Comparison of ENCODE assay signal across 12 mouse cellular contexts in genomic region chr13:64050895-64051294, GRCm38 (mm10). TPM values are rescaled to one million over a fixed set of nuclear protein-coding genes. Genes with fewer than 3 reads are reported as not detected.
DNase-seq lines count a peak whose midpoint lies in the region; ATAC-seq and TF ChIP-seq lines count a peak whose summit lies in the region.
"Had no signal": no experiment of that assay in that cellular context is flagged by ENCODE, and none has a peak within 500 bp of the region (broad histone marks: within the 10 kb centered on the region; RNA-seq: fewer than 3 reads in every experiment).

No protein-coding gene starts in this region.

- H3K4me3 ChIP-seq in kidney, embryonic 14.5 days (ENCODE audit: low read length): no peak overlapping the region
- no peak overlapping the region for H3K4me3 ChIP-seq in E14TG2a.4 (replicated peaks; ENCODE audit: low read length)
- H3K4me3 ChIP-seq: embryonic facial prominence, embryonic 13.5 days; gastrocnemius, adult 2 months; hindbrain, embryonic 15.5 days; limb, embryonic 15.5 days had no signal

- ATAC-seq in kidney, embryonic 14.5 days (ENCODE audit: low FRiP score, low TSS enrichment): no peak
- no peak for ATAC-seq in inflammation-experienced regulatory T-cells, adult 6 months

- H3K4me2 ChIP-seq in kidney, embryonic 14.5 days (replicated peaks; ENCODE audit: low read depth, low read length): no peak overlapping the region
- H3K4me2 ChIP-seq: embryonic facial prominence, embryonic 13.5 days; hindbrain, embryonic 15.5 days; limb, embryonic 15.5 days had no signal

- 66% methylated on average over 4 of the region's 4 CpGs for whole genome bisulfite sequencing in kidney, embryonic 14.5 days

- H3K9me3 ChIP-seq in kidney, embryonic 14.5 days (ENCODE audit: control insufficient read depth, low read length): peaks cover 10% of the 10 kb centered on the region
- H3K9me3 ChIP-seq in E14TG2a.4 (ENCODE audit: low read length): peaks cover 45% of the 10 kb centered on the region
- H3K9me3 ChIP-seq: hindbrain, embryonic 15.5 days; limb, embryonic 15.5 days had no signal

- no peaks in the 10 kb centered on the region for H3K36me3 ChIP-seq in kidney, embryonic 14.5 days (ENCODE audit: control insufficient read depth, insufficient read depth, low read length)
- no peaks in the 10 kb centered on the region for H3K36me3 ChIP-seq in E14TG2a.4 (ENCODE audit: insufficient read depth, low read length)
- H3K36me3 ChIP-seq: embryonic facial prominence, embryonic 13.5 days; hindbrain, embryonic 15.5 days; limb, embryonic 15.5 days had no signal

- H3K4me1 ChIP-seq in kidney, embryonic 14.5 days (ENCODE audit: control insufficient read depth, insufficient read depth, low read length): no peaks in the 10 kb centered on the region
- H3K4me1 ChIP-seq in E14TG2a.4 (replicated peaks; ENCODE audit: low read depth, low read length): no peaks in the 10 kb centered on the region
- H3K4me1 ChIP-seq: embryonic facial prominence, embryonic 13.5 days; hindbrain, embryonic 15.5 days; limb, embryonic 15.5 days had no signal

- H3K9ac ChIP-seq in kidney, embryonic 14.5 days (ENCODE audit: low read depth, low read length): no peak overlapping the region
- H3K9ac ChIP-seq: embryonic facial prominence, embryonic 13.5 days; hindbrain, embryonic 15.5 days; limb, embryonic 15.5 days had no signal

- no peak overlapping the region for H3K27ac ChIP-seq in kidney, embryonic 14.5 days (ENCODE audit: low read depth, low read length)
- H3K27ac ChIP-seq: embryonic facial prominence, embryonic 13.5 days; gastrocnemius, adult 2 months; hindbrain, embryonic 15.5 days; limb, embryonic 15.5 days had no signal

- H3K27me3 ChIP-seq in kidney, embryonic 14.5 days (ENCODE audit: control insufficient read depth, insufficient read depth, low read length): no peaks in the 10 kb centered on the region
- no peaks in the 10 kb centered on the region for H3K27me3 ChIP-seq in E14TG2a.4 (ENCODE audit: insufficient read depth, low read length)
- H3K27me3 ChIP-seq: embryonic facial prominence, embryonic 13.5 days; hindbrain, embryonic 15.5 days; limb, embryonic 15.5 days had no signal

- peak; percentile 24; the same call in 1 of the 2 replicates for TF ChIP-seq CTCF in E14TG2a.4 (conservative IDR thresholded peaks at IDR 0.05; ENCODE audit: low read length)

- intact Hi-C loops in gastrocnemius, postnatal 36 days (cut with DNase I): no loop called here

- peak; percentile 13 for DNase-seq in kidney, adult 11 months
- peak; percentile 18 for DNase-seq in WW6 (ENCODE audit: low read depth, low spot score)
- DNase-seq in kidney, postnatal 36 days: peak; percentile 48 to 56
- DNase-seq in gastrocnemius, postnatal 36 days: no peak
- no peak for DNase-seq in gastrocnemius, adult 8-10 months (ENCODE audit: low spot score in 2 of 2)
- DNase-seq: gastrocnemius, adult 2 months had no signal

RNA-seq across cellular contexts. Expression of gene Hsd17b3, which starts 38.1 kb away (rescaled TPM):
- polyA plus RNA-seq in kidney, embryonic 14.5 days (2014; fragmentation: Nextera tagmentation; extraction: Ambion mirVana): not detected in 2 replicates
- total RNA-seq in gastrocnemius, postnatal 36 days (2021): not detected
- not detected for polyA plus RNA-seq in inflammation-experienced regulatory T-cells, adult 6 months (2017; shearing (Covaris generic))
- total RNA-seq in gastrocnemius, adult 8-10 months (2022): not detected
- total RNA-seq: gastrocnemius, adult 2 months had no signal
- polyA plus RNA-seq: embryonic facial prominence, embryonic 13.5 days; hindbrain, embryonic 15.5 days; limb, embryonic 15.5 days had no signal

Comparison
In these comparisons a context has a peak if more than half of its experiments do, and no peak if none do; other contexts are left out.
1. DNase-seq: peak in kidney, adult 11 months (single experiment), WW6 (single experiment) and kidney, postnatal 36 days (2 of 2); none in gastrocnemius, postnatal 36 days (0 of 2) and gastrocnemius, adult 8-10 months (0 of 2).